Mouse (Mus musculus) kidney, postnatal 36 days (tissue): ENCODE measurements around the gene Mfsd4a.

Experiments used
- DNase-seq, 2 experiments: peaks; one replicate each; pipeline ENCODE4 v3.0.0; 2021 to 2022; ENCODE audit warnings: mixed read lengths in 2 of 2

The Mfsd4a gene

GRCm38 (mm10) chr1:132065475-132066172 is 2.2 kb downstream of the Mfsd4a start:
- DNase-seq = no peak

DNA sequence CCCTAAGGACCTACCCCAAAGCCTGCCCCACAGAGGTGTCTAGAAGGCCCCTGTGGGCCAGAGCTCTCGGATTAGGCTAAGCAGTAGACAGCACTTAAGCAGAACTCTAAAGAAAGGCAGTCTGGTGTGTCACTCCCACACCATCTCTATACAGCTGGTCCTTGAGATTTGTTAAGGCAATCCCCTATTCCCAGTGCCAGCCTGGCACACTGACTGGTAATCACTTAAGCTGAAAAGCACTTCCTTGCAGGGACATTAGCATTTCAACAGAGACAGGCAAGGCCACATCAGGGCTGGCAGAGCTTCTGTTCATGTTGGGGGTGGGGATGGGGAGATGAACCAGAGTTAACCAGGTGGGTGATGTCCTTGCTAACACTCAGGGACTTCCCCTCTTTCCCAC is 2.9 kb downstream of the Mfsd4a start:
- no peak for DNase-seq

DNA sequence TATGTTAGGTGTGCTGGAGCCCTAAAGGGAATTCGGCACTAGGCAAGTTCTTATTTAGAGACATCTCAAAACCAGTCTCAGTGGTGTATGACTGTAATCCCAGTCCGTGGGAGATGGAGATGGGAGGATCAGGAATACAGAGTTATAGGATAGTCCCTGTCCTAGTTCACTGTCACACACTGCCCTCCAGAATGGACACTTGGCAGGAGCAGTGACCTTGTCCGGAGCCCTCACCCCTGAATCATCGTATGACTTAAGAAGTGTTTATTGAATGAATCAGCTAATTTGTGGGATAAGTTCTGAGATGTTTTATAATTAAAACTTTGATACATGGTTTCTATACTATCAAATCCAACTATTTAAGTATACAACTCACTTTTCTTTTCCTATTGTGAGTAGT is 4.8 kb downstream of the Mfsd4a start:
- no peak for DNase-seq

GRCm38 (mm10) chr1:132061750-132062541 is 5.9 kb downstream of the Mfsd4a start:
- DNase-seq = peak; percentile 60 to 80

DNA sequence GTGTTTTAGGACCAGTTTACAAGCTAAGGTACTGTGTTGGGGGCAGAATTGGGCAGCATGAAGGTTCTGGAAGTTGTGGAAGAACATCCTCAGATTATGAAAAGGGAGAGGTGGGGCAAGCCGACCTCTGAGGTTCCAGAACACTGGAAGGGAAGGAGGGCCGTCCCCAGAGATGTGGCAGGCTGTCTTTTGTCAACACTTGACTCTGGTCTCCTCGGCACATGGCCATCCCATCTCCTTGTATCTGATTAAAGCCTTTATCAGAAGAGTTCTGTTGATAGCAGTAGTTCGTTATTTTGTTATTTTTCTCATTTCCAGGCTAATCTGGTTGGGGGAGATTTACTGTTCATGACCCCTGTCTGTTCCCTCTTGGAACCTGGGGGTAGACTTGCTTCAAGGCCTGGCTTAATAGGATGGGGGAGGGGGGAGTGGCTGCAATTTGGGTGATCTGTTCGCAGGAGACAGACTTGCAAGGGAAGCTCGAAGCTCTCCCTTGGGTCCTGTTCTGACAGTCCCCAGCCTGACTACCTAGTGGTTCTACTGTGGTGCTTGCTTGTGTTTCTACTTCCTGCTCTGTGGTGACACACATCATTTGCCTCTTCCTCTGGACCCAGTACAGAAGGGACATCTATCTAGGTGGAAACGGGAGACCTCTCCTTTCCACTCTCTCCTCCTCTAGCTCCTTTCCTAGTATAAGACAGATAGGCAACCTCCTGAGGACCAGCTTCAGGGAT is 7.7 kb downstream of the Mfsd4a start:
- no peak for DNase-seq

DNA sequence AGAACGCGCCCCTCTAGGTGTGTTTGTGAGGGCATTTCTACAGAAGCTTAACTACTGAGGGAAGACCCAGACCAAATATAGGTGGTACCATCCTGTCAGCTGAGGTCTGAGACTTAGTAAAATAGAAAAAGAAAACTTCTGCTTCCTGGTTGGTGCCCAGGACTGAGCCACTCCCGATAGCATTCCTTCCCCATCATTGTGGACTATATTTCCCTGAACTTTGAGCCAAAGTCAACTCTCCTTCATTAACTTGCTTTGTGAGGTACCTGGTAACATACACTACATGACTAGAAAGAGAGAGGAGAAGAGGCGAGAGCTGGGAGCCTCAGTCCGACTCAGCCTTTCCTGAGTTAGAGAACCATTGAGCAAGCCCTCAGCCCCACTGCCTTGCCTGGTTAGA is 9.3 kb downstream of the Mfsd4a start:
- no peak for DNase-seq

- DNase-seq = no peak
Measured at GRCm38 (mm10) chr1:132055054-132055664, 12.7 kb downstream of the Mfsd4a start.

- DNase-seq = no peak
Measured at GRCm38 (mm10) chr1:132054387-132054786, 13.5 kb downstream of the Mfsd4a start.

DNA sequence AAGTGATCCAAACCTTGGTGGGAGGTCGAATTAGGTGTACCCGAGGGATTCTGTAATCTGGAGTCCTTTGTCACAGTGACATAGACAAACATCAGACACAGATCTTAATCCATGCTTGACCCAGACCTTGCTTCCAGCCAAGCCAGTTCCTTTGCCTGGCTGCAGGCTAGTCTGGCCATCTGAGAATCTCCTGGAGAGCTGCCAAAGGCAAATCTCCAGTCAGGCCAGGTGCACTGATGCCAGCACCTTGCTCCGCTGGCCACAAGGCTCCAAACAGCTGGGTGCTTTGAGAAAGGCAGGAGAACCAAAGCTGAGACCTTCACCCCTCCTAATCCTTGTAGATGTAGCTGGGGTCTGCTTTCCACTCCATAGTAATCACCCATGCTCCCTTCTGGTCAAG is 16.1 kb downstream of the Mfsd4a start:
- peak; percentile 23 to 42 for DNase-seq

DNA sequence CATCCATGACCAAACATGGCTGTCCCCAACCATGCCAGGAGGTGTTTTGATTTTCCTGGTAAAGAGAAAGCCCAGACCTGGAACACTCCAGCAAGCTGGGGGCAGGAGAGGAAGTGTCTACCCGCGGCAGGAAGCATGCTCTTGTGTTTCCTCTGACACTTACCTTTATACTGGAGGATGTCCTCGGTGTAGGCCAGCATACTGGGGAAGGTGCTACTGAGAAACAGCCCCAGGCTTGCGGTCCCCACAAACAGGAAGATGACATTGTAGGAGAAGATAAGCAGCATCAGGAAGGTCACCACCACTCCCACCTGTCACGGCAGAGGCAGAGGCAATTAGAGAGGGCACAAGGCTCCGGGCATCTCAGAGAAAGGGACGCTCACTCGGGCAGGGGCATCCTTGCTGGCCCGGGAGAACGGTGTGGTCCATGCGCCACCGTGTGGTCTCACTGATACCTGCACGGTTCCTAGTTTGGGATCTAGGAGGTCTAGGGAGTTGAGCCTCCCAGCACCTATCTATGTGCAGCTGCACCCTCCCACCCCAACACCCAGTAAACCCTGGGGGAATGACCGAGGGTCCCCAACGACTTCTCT is 21.6 kb downstream of the Mfsd4a start:
- peak; percentile 59 to 85 for DNase-seq

GRCm38 (mm10) chr1:132043759-132044158 is 24.1 kb downstream of the Mfsd4a start:
- no peak for DNase-seq

- peak; percentile 45 to 59 for DNase-seq
Measured at GRCm38 (mm10) chr1:132040201-132040621, 27.7 kb downstream of the Mfsd4a start.

GRCm38 (mm10) chr1:132038753-132039152 is 29.1 kb downstream of the Mfsd4a start:
- DNase-seq = no peak

GRCm38 (mm10) chr1:132037746-132038145 is 30.1 kb downstream of the Mfsd4a start:
- DNase-seq = no peak

- DNase-seq = no peak
Measured at GRCm38 (mm10) chr1:132032172-132032571, 35.7 kb downstream of the Mfsd4a start.

DNA sequence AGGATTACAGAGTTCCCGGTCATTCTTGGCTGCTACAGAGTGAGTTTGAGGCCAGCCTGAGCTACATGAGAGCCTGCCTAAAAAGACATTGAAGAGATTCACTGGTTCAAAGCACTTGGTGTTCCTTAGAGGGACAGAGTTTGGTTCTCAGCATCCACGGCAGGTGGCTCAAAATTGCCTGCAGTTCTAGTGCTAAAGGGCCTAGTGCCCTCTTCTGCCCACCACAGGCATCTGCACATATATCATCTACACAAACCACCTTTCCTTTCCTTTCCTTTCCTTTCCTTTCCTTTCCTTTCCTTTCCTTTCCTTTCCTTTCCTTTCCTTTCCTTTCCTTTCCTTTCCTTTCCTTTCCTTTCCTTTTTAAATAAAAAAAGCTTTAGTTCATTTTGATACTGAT is 37.3 kb downstream of the Mfsd4a start:
- peak in 1 of 2 experiments; percentile 44 for DNase-seq

DNA sequence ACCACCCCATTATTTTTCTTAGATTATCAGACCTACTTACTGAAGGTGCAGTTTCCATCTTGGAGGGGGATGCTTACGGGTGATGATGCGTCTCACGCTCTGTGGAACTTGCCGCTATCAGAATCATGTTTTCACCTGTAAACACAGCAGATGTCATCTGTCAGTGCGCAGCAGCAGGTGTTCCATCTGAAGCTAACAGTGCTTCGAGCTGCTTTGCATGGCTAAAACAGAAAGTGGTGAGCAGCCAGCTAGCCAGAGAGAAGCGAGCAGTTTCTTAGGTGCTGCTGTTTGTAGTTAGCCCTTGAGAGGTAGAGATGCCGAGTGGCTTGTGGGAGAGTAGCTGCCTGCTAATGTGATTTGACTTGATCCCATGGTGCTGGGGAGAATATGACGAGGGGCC is 39.4 kb downstream of the Mfsd4a start:
- no peak for DNase-seq

DNA sequence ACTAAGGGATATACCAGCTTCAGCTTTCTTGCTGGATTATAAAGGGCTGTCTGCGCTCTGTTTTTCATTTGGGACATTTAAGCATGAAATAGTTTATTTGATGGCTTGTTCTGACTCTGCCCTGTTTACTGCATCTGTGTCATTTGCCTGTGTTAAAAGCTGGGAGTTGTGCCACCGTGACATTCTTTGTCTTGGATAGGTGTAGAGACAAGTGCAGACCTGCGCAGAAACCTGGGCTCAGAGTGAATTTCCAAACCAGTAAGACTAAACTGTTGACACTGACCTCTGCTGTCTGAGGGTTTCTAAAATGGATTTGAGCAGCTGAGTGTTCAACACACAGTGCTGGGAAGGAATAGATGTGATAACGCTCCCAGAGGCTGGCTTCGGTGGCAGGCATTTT is 39.9 kb downstream of the Mfsd4a start:
- DNase-seq = no peak

DNA sequence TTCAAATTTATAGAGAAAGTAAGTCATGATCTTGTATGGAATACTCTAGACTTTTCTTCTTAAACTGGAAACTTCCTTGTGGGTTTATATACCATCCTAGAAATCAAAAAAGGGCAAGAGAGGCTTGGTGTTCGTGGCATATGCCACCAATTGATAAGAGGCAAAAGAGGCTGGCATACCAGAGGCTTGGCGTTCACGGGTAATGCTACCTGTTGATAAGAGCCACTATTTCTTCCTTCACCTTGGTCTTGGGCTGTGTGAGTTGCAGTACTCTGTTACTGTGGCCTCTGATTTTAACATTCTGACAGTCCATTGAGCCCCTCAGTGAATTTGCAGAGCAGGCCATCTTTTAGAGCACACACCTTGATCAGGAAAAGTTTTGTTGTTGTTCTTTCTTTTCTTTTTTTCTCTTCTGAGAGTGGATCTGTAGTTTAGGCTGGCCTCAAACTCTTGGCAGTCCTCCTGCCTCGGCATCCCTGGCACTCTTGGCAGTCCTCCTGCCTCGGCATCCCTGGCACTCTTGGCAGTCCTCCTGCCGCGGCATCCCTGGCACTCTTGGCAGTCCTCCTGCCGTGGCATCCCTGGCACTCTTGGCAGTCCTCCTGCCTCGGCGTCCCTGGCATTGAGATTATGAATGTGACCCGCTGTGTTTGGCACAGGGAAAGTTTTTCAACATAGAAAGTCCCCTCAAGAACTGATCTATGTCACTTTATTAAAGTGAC is 40.8 kb downstream of the Mfsd4a start:
- no peak for DNase-seq

DNA sequence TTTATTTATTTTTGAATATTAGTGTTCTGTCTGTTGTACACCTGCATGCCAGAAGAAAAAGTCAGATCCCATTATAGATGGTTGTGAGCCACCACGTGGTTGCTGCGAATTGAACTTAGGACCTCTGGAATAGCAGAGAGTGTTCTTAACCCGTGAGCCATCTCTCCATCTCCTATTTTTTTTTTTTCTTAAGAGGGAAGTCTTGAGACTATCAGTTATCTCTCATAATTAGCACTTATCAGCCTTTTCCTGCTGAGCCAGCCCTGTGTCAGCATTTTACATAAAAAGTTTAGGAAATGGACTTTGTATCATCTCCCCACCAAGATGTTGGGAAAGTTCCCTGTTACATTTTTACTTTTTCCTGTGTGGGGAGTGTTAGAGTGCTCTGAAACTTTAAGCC is 45.8 kb downstream of the Mfsd4a start:
- no peak for DNase-seq

DNA sequence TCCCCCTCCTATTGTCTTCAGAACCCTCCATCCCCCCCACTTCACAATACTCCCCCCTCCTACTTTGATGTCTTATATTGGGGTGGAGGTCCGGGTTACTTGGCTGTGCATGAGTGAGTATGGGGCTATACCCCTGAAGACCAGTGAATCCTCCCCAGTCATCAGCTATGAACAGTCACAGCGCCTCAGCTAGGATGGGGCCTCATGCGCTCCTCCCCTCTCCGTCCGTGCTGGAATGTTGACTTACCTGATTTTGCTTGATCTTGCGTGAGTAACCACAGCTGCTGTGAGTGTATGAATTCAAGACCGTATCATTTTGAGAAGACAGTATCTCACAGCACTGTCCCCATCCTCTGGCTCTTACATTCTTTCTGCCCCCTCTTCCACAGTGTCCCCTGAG is 48.0 kb downstream of the Mfsd4a start:
- DNase-seq = no peak

DNA sequence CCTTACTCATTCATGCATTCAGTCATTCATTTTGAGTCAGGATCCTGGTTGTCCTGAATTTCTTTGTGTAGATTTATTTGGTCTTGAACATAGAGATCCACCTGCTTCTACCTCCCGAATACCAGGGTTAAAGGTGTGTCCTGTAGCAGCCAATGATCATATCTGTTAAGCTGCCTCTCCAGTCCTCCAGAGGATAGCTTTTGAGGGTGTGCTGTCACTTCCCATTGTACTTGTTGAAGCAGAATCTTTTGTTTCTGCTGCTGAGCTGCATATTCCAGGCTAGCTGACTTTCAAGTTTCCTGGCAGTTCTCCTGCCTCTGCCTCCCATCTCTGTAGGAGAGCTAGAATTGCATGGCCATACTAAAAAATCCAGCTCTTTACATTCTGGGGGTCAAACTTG is 51.2 kb downstream of the Mfsd4a start:
- no peak for DNase-seq
